Mouse (Mus musculus): ENCODE measurements at regions not wholly inside any gene's neighbourhood (a gene's known extent, or its start where the extent isn't known, plus 50 kb on each side); places are given as distances from the start of the nearest gene placed in this dataset.

DNA sequence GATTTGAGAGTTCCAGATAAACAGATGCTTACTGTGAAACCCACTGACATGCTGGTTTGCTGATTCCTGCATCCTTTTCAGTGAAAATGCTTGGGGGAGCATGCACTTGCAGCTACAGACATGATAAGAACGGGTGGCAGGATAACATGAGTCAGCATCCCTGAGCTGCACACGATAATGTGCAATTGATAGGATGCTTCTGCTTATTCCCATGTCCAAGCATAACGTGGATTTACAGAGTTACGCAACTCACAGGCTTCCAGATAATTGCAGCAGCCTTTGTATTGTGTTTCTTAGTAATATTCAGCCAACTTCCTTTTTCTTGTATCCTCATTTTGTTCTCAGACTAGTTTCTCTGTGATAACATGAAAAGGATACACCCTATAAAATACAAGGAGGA, 245.7 kb downstream of the Flrt2 start:
- no peaks in the 10 kb centered on the region for H3K27me3 ChIP-seq (replicated peaks; ENCODE audit: control insufficient read depth, insufficient read depth, low read length)
- WGBS = 61% methylated on average over 4 of the region's 4 CpGs
- H3K9me3 ChIP-seq (ENCODE audit: control insufficient read depth) = no peaks in the 10 kb centered on the region
- H3K36me3 ChIP-seq (ENCODE audit: control insufficient read depth, insufficient read depth) = no peaks in the 10 kb centered on the region
- no peak for ATAC-seq
- no peak overlapping the region for H3K27ac ChIP-seq (ENCODE audit: low read depth, low read length)
- H3K4me1 ChIP-seq (replicated peaks; ENCODE audit: control insufficient read depth, insufficient read depth, low read length) = no peaks in the 10 kb centered on the region
- no peak for TF ChIP-seq CTCF (IDR thresholded peaks at IDR 0.05; ENCODE audit: low read depth)
- H3K9ac ChIP-seq (ENCODE audit: low read depth, low read length) = no peak overlapping the region
- no peak overlapping the region for H3K4me2 ChIP-seq (replicated peaks; ENCODE audit: low read depth)
- no peak overlapping the region for H3K4me3 ChIP-seq (ENCODE audit: low read depth, low read length)

DNA sequence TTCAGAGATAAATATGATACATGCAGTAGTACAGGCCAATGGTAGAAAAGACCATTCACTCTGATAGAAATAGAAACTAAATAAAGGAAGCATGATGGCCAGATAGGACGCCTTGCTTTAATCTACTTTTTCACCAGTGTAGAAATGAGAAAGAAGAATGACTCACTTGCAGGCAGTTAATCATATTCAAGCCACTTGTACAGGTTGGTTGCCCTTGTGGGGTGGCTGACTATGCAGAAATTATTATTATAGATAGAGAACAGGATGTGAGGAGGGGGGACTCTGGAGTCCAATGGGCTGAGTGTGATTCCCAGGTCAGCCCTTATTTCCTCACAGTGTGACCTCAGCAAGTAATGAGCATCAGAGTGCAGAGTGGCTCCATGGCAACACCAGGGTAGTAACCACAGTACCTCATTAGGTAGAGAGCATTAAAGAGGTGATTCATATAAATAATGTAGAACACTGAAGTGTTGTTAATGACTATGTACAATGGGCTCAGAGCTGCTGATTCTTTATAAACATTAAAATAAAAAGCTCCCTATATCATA, 248.5 kb downstream of the Flrt2 start:
- Histone ChIP-seq H3K9ac (ENCODE audit: low read depth, low read length) (no peak overlapping the region), H3K4me3 (ENCODE audit: low read depth, low read length) (no peak overlapping the region), H3K27ac (ENCODE audit: low read depth, low read length) (no peak overlapping the region), H3K36me3 (ENCODE audit: control insufficient read depth, insufficient read depth) (no peaks in the 10 kb centered on the region), H3K27me3 (replicated peaks; ENCODE audit: control insufficient read depth, insufficient read depth, low read length) (no peaks in the 10 kb centered on the region), H3K4me2 (replicated peaks; ENCODE audit: low read depth) (no peak overlapping the region), H3K4me1 (replicated peaks; ENCODE audit: control insufficient read depth, insufficient read depth, low read length) (no peaks in the 10 kb centered on the region), H3K9me3 (ENCODE audit: control insufficient read depth) (no peaks in the 10 kb centered on the region)
- WGBS = 76% methylated on average over 1 of the region's 1 CpGs
- TF ChIP-seq CTCF (IDR thresholded peaks at IDR 0.05; ENCODE audit: low read depth) = no peak
- no peak for ATAC-seq

DNA sequence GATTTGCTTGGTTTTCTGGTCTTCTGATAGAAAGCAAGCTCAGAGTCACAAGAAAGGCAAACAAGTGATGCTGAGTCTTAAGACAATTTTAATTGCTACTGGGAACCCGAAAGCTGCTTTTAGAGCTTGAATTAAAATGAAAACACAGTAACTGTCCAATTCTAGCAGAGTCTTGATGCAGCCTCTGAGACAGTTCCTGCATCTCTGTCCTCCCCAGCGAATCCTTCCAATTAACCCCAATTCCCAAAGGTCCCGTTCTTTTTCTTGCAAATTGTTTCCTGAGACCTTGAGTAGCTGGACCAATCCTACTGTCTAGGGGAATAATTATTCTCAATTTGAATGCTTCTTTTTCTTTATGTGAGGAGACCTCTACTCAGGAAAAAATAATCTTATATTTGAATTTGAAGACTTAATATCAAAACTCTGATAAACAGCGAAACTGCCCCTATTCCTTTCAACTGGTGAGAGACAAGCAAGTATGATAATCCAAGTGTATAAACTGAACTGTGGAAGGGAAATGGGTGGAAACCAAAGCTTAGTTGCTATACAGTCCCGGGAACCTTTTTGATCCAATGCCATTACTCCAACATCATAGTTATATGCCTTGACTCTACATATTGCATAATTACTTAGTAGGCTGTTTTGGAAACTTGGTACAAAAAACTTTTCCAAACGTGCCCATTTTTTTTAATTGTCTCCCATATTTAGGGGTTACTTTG, 267.9 kb downstream of the Flrt2 start:
- no peak overlapping the region for H3K27ac ChIP-seq (ENCODE audit: low read depth, low read length)
- no peak for ATAC-seq
- 82% methylated on average over 6 of the region's 6 CpGs for WGBS
- H3K36me3 ChIP-seq (ENCODE audit: control insufficient read depth, insufficient read depth) = no peaks in the 10 kb centered on the region
- H3K4me1 ChIP-seq (replicated peaks; ENCODE audit: control insufficient read depth, insufficient read depth, low read length) = no peaks in the 10 kb centered on the region
- H3K4me3 ChIP-seq (ENCODE audit: low read depth, low read length) = no peak overlapping the region
- H3K9ac ChIP-seq (ENCODE audit: low read depth, low read length) = no peak overlapping the region
- no peak for TF ChIP-seq CTCF (IDR thresholded peaks at IDR 0.05; ENCODE audit: low read depth)
- H3K27me3 ChIP-seq (replicated peaks; ENCODE audit: control insufficient read depth, insufficient read depth, low read length) = no peaks in the 10 kb centered on the region
- H3K9me3 ChIP-seq (ENCODE audit: control insufficient read depth) = no peaks in the 10 kb centered on the region
- H3K4me2 ChIP-seq (replicated peaks; ENCODE audit: low read depth) = no peak overlapping the region

DNA sequence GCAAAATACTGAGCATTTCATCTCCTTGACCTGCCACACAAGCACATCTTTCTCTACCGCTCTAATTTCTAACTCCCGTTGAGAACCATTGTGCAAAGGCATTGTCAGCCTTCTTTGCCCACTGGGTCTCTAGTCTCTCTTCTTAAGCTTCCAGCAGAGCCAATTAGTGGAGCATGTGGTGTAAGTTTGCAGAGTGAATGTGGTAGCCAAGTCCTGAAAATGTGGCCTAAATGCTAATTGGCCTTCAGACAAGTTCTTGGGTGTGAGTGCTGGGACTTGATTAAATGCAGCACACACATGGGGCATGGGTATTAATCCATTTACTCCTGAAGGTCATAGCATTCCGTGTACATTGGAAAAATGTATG, 268.5 kb downstream of the Flrt2 start:
- no peak overlapping the region for H3K4me2 ChIP-seq (replicated peaks; ENCODE audit: low read depth)
- no peaks in the 10 kb centered on the region for H3K9me3 ChIP-seq (ENCODE audit: control insufficient read depth)
- TF ChIP-seq CTCF (IDR thresholded peaks at IDR 0.05; ENCODE audit: low read depth) = no peak
- H3K4me1 ChIP-seq (replicated peaks; ENCODE audit: control insufficient read depth, insufficient read depth, low read length) = no peaks in the 10 kb centered on the region
- H3K4me3 ChIP-seq (ENCODE audit: low read depth, low read length) = no peak overlapping the region
- 58% methylated on average over 3 of the region's 3 CpGs for WGBS
- no peaks in the 10 kb centered on the region for H3K36me3 ChIP-seq (ENCODE audit: control insufficient read depth, insufficient read depth)
- H3K27me3 ChIP-seq (replicated peaks; ENCODE audit: control insufficient read depth, insufficient read depth, low read length) = no peaks in the 10 kb centered on the region
- H3K27ac ChIP-seq (ENCODE audit: low read depth, low read length) = no peak overlapping the region
- no peak overlapping the region for H3K9ac ChIP-seq (ENCODE audit: low read depth, low read length)
- no peak for ATAC-seq

GRCm38 (mm10) chr12:95962817-95963216, 270.8 kb downstream of the Flrt2 start:
- H3K36me3 ChIP-seq (ENCODE audit: control insufficient read depth, insufficient read depth) = no peaks in the 10 kb centered on the region
- no peak overlapping the region for H3K9ac ChIP-seq (ENCODE audit: low read depth, low read length)
- no peak overlapping the region for H3K4me3 ChIP-seq (ENCODE audit: low read depth, low read length)
- no peak overlapping the region for H3K4me2 ChIP-seq (replicated peaks; ENCODE audit: low read depth)
- no peak overlapping the region for H3K27ac ChIP-seq (ENCODE audit: low read depth, low read length)
- no peak for ATAC-seq
- no peaks in the 10 kb centered on the region for H3K4me1 ChIP-seq (replicated peaks; ENCODE audit: control insufficient read depth, insufficient read depth, low read length)
- no peak for TF ChIP-seq CTCF (IDR thresholded peaks at IDR 0.05; ENCODE audit: low read depth)
- H3K9me3 ChIP-seq (ENCODE audit: control insufficient read depth) = no peaks in the 10 kb centered on the region
- 56% methylated on average over 4 of the region's 4 CpGs for WGBS
- H3K27me3 ChIP-seq (replicated peaks; ENCODE audit: control insufficient read depth, insufficient read depth, low read length) = no peaks in the 10 kb centered on the region

DNA sequence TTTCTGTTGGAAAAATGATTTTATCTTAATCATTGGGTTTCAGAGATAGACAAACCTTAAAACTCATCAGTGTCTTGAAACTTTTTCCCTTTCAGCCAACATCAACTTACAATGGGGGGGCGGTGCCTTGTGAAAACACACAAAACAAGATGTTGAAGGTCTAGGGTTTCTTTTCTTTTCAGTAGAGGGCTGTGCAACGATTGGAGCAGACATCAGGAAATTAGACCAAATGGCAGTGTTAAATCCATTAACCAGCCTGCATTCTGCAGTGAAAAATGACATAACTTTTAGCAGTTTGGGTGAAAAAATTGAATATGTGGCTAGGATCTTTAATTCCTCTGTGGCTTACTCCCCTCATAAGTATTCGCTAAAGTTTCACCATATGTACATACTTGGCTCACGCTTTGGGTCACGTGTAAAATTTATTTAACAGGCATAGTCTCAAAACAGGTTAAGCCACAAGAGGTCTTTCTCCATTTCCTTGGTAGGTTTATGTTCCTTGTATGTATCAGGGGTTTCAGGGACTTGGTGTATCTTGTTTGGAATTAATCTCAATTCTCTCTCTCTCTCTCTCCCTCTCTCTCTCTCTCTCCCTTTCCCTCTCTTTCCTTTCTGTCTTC, 296.8 kb downstream of the Flrt2 start:
- H3K4me2 ChIP-seq (replicated peaks; ENCODE audit: low read depth) = no peak overlapping the region
- WGBS = 81% methylated on average over 5 of the region's 5 CpGs
- no peak overlapping the region for H3K9ac ChIP-seq (ENCODE audit: low read depth, low read length)

More for the DNA sequence above, 296.8 kb downstream of the Flrt2 start:
- H3K4me3 ChIP-seq (ENCODE audit: low read depth, low read length) = no peak overlapping the region
- H3K27me3 ChIP-seq (replicated peaks; ENCODE audit: control insufficient read depth, insufficient read depth, low read length) = no peaks in the 10 kb centered on the region
- H3K9me3 ChIP-seq (ENCODE audit: control insufficient read depth) = no peaks in the 10 kb centered on the region
- TF ChIP-seq CTCF (IDR thresholded peaks at IDR 0.05; ENCODE audit: low read depth) = no peak
- H3K36me3 ChIP-seq (ENCODE audit: control insufficient read depth, insufficient read depth) = no peaks in the 10 kb centered on the region
- no peaks in the 10 kb centered on the region for H3K4me1 ChIP-seq (replicated peaks; ENCODE audit: control insufficient read depth, insufficient read depth, low read length)
- H3K27ac ChIP-seq (ENCODE audit: low read depth, low read length) = no peak overlapping the region
- no peak for ATAC-seq

Measured in intestine, postnatal 0 days (tissue).